Mouse (Mus musculus): Measurements from ENCODE around the gene 4930470P17Rik.
"Not testable (repeated sequence)": the region's sequence is repeated elsewhere in the genome, so short reads cannot be mapped to it uniquely, and the experiment has no call there.

GRCm38 (mm10) chr2:170624201-170624880 lies 22.5 kb upstream of the 4930470P17Rik start:
- TF ChIP-seq POLR2A (IDR thresholded peaks at IDR 0.05; ENCODE audit: borderline replicate concordance, extremely low read depth, low read depth, low read length); CTCF (IDR thresholded peaks at IDR 0.05; ENCODE audit: insufficient read depth, low read length): not testable (repeated sequence)
